Mouse (Mus musculus) left cerebral cortex, adult 8-10 months (tissue): Measurements from ENCODE around the gene Prr12. TPM values are rescaled to one million over a fixed set of nuclear protein-coding genes. Genes with fewer than 3 reads are reported as not detected.

Experiments used
- DNase-seq, 2 experiments: peaks; one replicate each; pipeline ENCODE4 v3.0.0; 2022; ENCODE audit warnings: low spot score in 2 of 2
- microRNA-seq, 2 experiments: library from miRNA; unstranded; fragments of <30 nt; microRNA quantifications; one replicate each; pipeline ENCODE4 v1.2.0; 2022
- total RNA-seq, 4 experiments: library from RNA; stranded (reverse); gene quantifications; 2 replicates each; pipeline ENCODE4 v1.2.4; 2022

Gene Prr12
- total RNA-seq, 4 experiments from 2014 or later = 68.5 to 73.4 (median 71.5) TPM

- no peak for DNase-seq
Measured at GRCm38 (mm10) chr7:45000539-45001114, 52.1 kb downstream of the Prr12 start.

- no peak for DNase-seq
Measured at GRCm38 (mm10) chr7:44999753-45000152, 52.9 kb downstream of the Prr12 start.

- no peak for DNase-seq
Measured at GRCm38 (mm10) chr7:44998501-44998955, 54.2 kb downstream of the Prr12 start, which contains the start of gene Bcl2l12. Bcl2l12 (minus strand) TSS chr7:44998712.

- DNase-seq = no peak
Measured at GRCm38 (mm10) chr7:44997940-44998428, 54.7 kb downstream of the Prr12 start.

GRCm38 (mm10) chr7:44997231-44997939, 55.3 kb downstream of the Prr12 start, which contains the start of gene Irf3:
Irf3 (plus strand) TSS chr7:44997648.
- peak; percentile 92 to 96 for DNase-seq

GRCm38 (mm10) chr7:44996672-44997071, 56.0 kb downstream of the Prr12 start:
- no peak for DNase-seq

- no peak for DNase-seq
Measured at GRCm38 (mm10) chr7:44986879-44987718, 65.6 kb downstream of the Prr12 start.

- DNase-seq = peak; percentile 94 to 100
Measured at GRCm38 (mm10) chr7:44986192-44986878, 66.3 kb downstream of the Prr12 start, which contains the start of gene Prmt1. Prmt1 (minus strand) TSS chr7:44986568.

GRCm38 (mm10) chr7:44985595-44986191, 67.0 kb downstream of the Prr12 start:
- DNase-seq = peak in 1 of 2 experiments; percentile 58

- DNase-seq = no peak
Measured at GRCm38 (mm10) chr7:44984833-44985164, 67.9 kb downstream of the Prr12 start.

- no peak for DNase-seq
Measured at GRCm38 (mm10) chr7:44983944-44984832, 68.5 kb downstream of the Prr12 start.

GRCm38 (mm10) chr7:44983085-44983484, 69.6 kb downstream of the Prr12 start:
- DNase-seq = peak in 1 of 2 experiments; percentile 81

- no peak for DNase-seq
Measured at GRCm38 (mm10) chr7:44981539-44981938, 71.1 kb downstream of the Prr12 start.

GRCm38 (mm10) chr7:44978300-44978699, 74.4 kb downstream of the Prr12 start:
- no peak for DNase-seq

Small RNAs within 50 kb of the gene (microRNA-seq; reads per million reads assigned to microRNA genes)
- 1.8 to 2.5 reads per million in 2 experiments for gene Mir7054

Other genes starting within 250 kb of the Prr12 start
- gene Nup62, start 236.8 kb downstream of the Prr12 start, total RNA-seq = 10 to 100 TPM; 28.7 to 31.4 (median 30.2) TPM
- gene Il4i1, start 236.5 kb downstream of the Prr12 start, total RNA-seq = 1 to 10 TPM; 2.1 to 8.4 (median 5.8) TPM
- 10 to 100 TPM; 23.8 to 26.8 (median 24.2) TPM for gene Atf5, start 236.2 kb downstream of the Prr12 start, total RNA-seq
- 10 to 100 TPM; 53.8 to 68.8 (median 64.7) TPM for gene Akt1s1, start 203.9 kb downstream of the Prr12 start, total RNA-seq
- 10 to 100 TPM; 76.4 to 88.3 (median 82.2) TPM for gene Tbc1d17, start 203.8 kb downstream of the Prr12 start, total RNA-seq
- 10 to 100 TPM; 23.9 to 27.0 (median 24.4) TPM for gene Pnkp, start 195.7 kb downstream of the Prr12 start, total RNA-seq
- gene Ptov1, start 183.1 kb downstream of the Prr12 start, total RNA-seq = 100 to 1,000 TPM; 277 to 305 (median 293) TPM
- 10 to 100 TPM; 80.5 to 97.9 (median 88.4) TPM for gene Med25, start 160.2 kb downstream of the Prr12 start, total RNA-seq
- gene Fuz, start 156.8 kb downstream of the Prr12 start, total RNA-seq = 10 to 100 TPM; 21.8 to 28.6 (median 24.0) TPM
- gene Ap2a1, start 123.4 kb downstream of the Prr12 start, total RNA-seq = 100 to 1,000 TPM; 312 to 359 (median 323) TPM
- 1 to 10 TPM; 2.0 to 2.5 (median 2.2) TPM for gene Tsks, start 109.7 kb downstream of the Prr12 start, total RNA-seq
- gene Cpt1c, start 78.0 kb downstream of the Prr12 start, total RNA-seq = 100 to 1,000 TPM in 1 of 4 experiments, 10 to 100 TPM in 3; 95.5 to 101 (median 98.3) TPM
- gene Prmt1, start 66.3 kb downstream of the Prr12 start, total RNA-seq = 100 to 1,000 TPM; 153 to 178 (median 175) TPM
- 10 to 100 TPM; 23.6 to 42.1 (median 32.8) TPM for gene Irf3, start 55.2 kb downstream of the Prr12 start, total RNA-seq
- 1 to 10 TPM; 2.3 to 5.1 (median 2.8) TPM for gene Bcl2l12, start 54.2 kb downstream of the Prr12 start, total RNA-seq
- 100 to 1,000 TPM; 164 to 171 (median 170) TPM for gene Scaf1, start 36.5 kb downstream of the Prr12 start, total RNA-seq
- 10 to 100 TPM; 13.7 to 18.8 (median 14.7) TPM for gene Rras, start 34.9 kb downstream of the Prr12 start, total RNA-seq
- gene Nosip, start 9.5 kb upstream of the Prr12 start, total RNA-seq = 10 to 100 TPM; 50.2 to 61.0 (median 57.9) TPM
- 10 to 100 TPM in 1 of 4 experiments, 1 to 10 TPM in 3; 6.7 to 11.5 (median 8.2) TPM for gene Prrg2, start 9.8 kb upstream of the Prr12 start, total RNA-seq
- 1 to 10 TPM; 5.7 to 8.3 (median 5.9) TPM for gene Rcn3, start 39.3 kb upstream of the Prr12 start, total RNA-seq
- gene Fcgrt, start 51.0 kb upstream of the Prr12 start, total RNA-seq = 10 to 100 TPM; 18.6 to 21.9 (median 19.9) TPM
- 100 to 1,000 TPM; 467 to 554 (median 521) TPM for gene Rps11, start 71.6 kb upstream of the Prr12 start, total RNA-seq
- 100 to 1,000 TPM; 804 to 903 (median 864) TPM for gene Rpl13a, start 75.9 kb upstream of the Prr12 start, total RNA-seq
- not detected for gene Gm45713, start 83.3 kb upstream of the Prr12 start, total RNA-seq
- 1 to 10 TPM; 6.5 to 8.2 (median 7.5) TPM for gene Flt3l, start 83.6 kb upstream of the Prr12 start, total RNA-seq
- gene Pih1d1, start 101.4 kb upstream of the Prr12 start, total RNA-seq = 10 to 100 TPM; 41.4 to 49.3 (median 45.2) TPM
- gene Aldh16a1, start 101.7 kb upstream of the Prr12 start, total RNA-seq = 10 to 100 TPM; 17.9 to 20.9 (median 19.8) TPM
- 1,000 to 10,000 TPM; 1,001 to 1,087 (median 1,026) TPM for gene Slc17a7, start 111.1 kb upstream of the Prr12 start, total RNA-seq
- gene Gfy, start 126.7 kb upstream of the Prr12 start, total RNA-seq = under 1 TPM in 1 of 4 experiments, not detected in 3; 0.34 TPM
- under 1 TPM in 1 of 4 experiments, not detected in 3; 0.80 TPM for gene Pth2, start 128.1 kb upstream of the Prr12 start, total RNA-seq
- 1 to 10 TPM; 4.3 to 6.4 (median 5.4) TPM for gene Ccdc155, start 152.0 kb upstream of the Prr12 start, total RNA-seq
- 10 to 100 TPM; 23.1 to 31.5 (median 26.8) TPM for gene Dkkl1, start 159.3 kb upstream of the Prr12 start, total RNA-seq
- 1 to 10 TPM; 2.0 to 5.1 (median 3.0) TPM for gene Tead2, start 162.9 kb upstream of the Prr12 start, total RNA-seq
- gene Cd37, start 186.2 kb upstream of the Prr12 start, total RNA-seq = 10 to 100 TPM in 2 of 4 experiments, 1 to 10 TPM in 2; 5.0 to 18.9 (median 11.9) TPM
- gene Slc6a16, start 188.2 kb upstream of the Prr12 start, total RNA-seq = 1 to 10 TPM; 1.6 to 2.6 (median 2.1) TPM
- gene Slc6a21, start 224.6 kb upstream of the Prr12 start, total RNA-seq = under 1 TPM in 3 of 4 experiments, not detected in 1; 0.19 to 0.55 (median 0.34) TPM